Mouse (Mus musculus): ENCODE data around the gene Cdk14. TPM values are rescaled to one million over a fixed set of nuclear protein-coding genes. Genes with fewer than 3 reads are reported as not detected.
A peak's percentile ranks its signal among the peaks of the same experiment; 100 is the strongest.

The Cdk14 gene
- total RNA-seq, 2 experiments from 2014 or later: 0.11 to 0.23 TPM

GRCm38 (mm10) chr5:5211780-5212135 lies 208.4 kb downstream of the Cdk14 start:
- 0 out of 2 replicates have a peak, but pooled peaks have one; percentile 28 for ATAC-seq (replicated peaks; ENCODE audit: low FRiP score, low TSS enrichment, poor library complexity, severe bottlenecking)

GRCm38 (mm10) chr5:5211034-5211779 lies 208.9 kb downstream of the Cdk14 start:
- peak; percentile 63 for ATAC-seq (replicated peaks; ENCODE audit: low FRiP score, low TSS enrichment, poor library complexity, severe bottlenecking)

- ATAC-seq (replicated peaks; ENCODE audit: low FRiP score, low TSS enrichment, poor library complexity, severe bottlenecking): no peak
Measured at GRCm38 (mm10) chr5:5208016-5208415, 212.1 kb downstream of the Cdk14 start.

GRCm38 (mm10) chr5:5206012-5206411 lies 214.1 kb downstream of the Cdk14 start:
- ATAC-seq (replicated peaks; ENCODE audit: low FRiP score, low TSS enrichment, poor library complexity, severe bottlenecking): no peak

- ATAC-seq (replicated peaks; ENCODE audit: low FRiP score, low TSS enrichment, poor library complexity, severe bottlenecking): no peak
Measured at GRCm38 (mm10) chr5:5194562-5195221, 225.4 kb downstream of the Cdk14 start.

- peak; percentile 71 for ATAC-seq (replicated peaks; ENCODE audit: low FRiP score, low TSS enrichment, poor library complexity, severe bottlenecking)
Measured at GRCm38 (mm10) chr5:5189590-5189989, 230.5 kb downstream of the Cdk14 start.

GRCm38 (mm10) chr5:5185987-5186742 lies 233.9 kb downstream of the Cdk14 start:
- ATAC-seq (replicated peaks; ENCODE audit: low FRiP score, low TSS enrichment, poor library complexity, severe bottlenecking): peak; percentile 94

- ATAC-seq (replicated peaks; ENCODE audit: low FRiP score, low TSS enrichment, poor library complexity, severe bottlenecking): no peak
Measured at GRCm38 (mm10) chr5:5185521-5185920, 234.6 kb downstream of the Cdk14 start.

- no peak for ATAC-seq (replicated peaks; ENCODE audit: low FRiP score, low TSS enrichment, poor library complexity, severe bottlenecking)
Measured at GRCm38 (mm10) chr5:5180711-5181110, 239.4 kb downstream of the Cdk14 start.

GRCm38 (mm10) chr5:5180311-5180710 lies 239.8 kb downstream of the Cdk14 start:
- no peak for ATAC-seq (replicated peaks; ENCODE audit: low FRiP score, low TSS enrichment, poor library complexity, severe bottlenecking)

GRCm38 (mm10) chr5:5176052-5176451 lies 244.1 kb downstream of the Cdk14 start:
- no peak for ATAC-seq (replicated peaks; ENCODE audit: low FRiP score, low TSS enrichment, poor library complexity, severe bottlenecking)

GRCm38 (mm10) chr5:5175611-5176010 lies 244.5 kb downstream of the Cdk14 start:
- no peak for ATAC-seq (replicated peaks; ENCODE audit: low FRiP score, low TSS enrichment, poor library complexity, severe bottlenecking)

GRCm38 (mm10) chr5:5175090-5175489 lies 245.0 kb downstream of the Cdk14 start:
- no peak for ATAC-seq (replicated peaks; ENCODE audit: low FRiP score, low TSS enrichment, poor library complexity, severe bottlenecking)

- ATAC-seq (replicated peaks; ENCODE audit: low FRiP score, low TSS enrichment, poor library complexity, severe bottlenecking): no peak
Measured at GRCm38 (mm10) chr5:5166086-5166485, 254.0 kb downstream of the Cdk14 start.

GRCm38 (mm10) chr5:5164326-5164725 lies 255.8 kb downstream of the Cdk14 start:
- no peak for ATAC-seq (replicated peaks; ENCODE audit: low FRiP score, low TSS enrichment, poor library complexity, severe bottlenecking)

- no peak for ATAC-seq (replicated peaks; ENCODE audit: low FRiP score, low TSS enrichment, poor library complexity, severe bottlenecking)
Measured at GRCm38 (mm10) chr5:5163823-5164222, 256.3 kb downstream of the Cdk14 start.

- no peak for ATAC-seq (replicated peaks; ENCODE audit: low FRiP score, low TSS enrichment, poor library complexity, severe bottlenecking)
Measured at GRCm38 (mm10) chr5:5159521-5159920, 260.6 kb downstream of the Cdk14 start.

GRCm38 (mm10) chr5:5139855-5140254 lies 280.3 kb downstream of the Cdk14 start:
- ATAC-seq (replicated peaks; ENCODE audit: low FRiP score, low TSS enrichment, poor library complexity, severe bottlenecking): no peak

GRCm38 (mm10) chr5:5134905-5135511 lies 285.1 kb downstream of the Cdk14 start:
- ATAC-seq (replicated peaks; ENCODE audit: low FRiP score, low TSS enrichment, poor library complexity, severe bottlenecking): no peak

Measured in megakaryocyte-erythroid progenitor cell, adult 5-6 weeks (primary cell).